Mouse (Mus musculus): ENCODE results near the gene Prkar1a.

- TF ChIP-seq CTCF (IDR thresholded peaks at IDR 0.05; ENCODE audit: control insufficient read depth, insufficient read depth, low read length) (no peak), POLR2A (IDR thresholded peaks at IDR 0.05; ENCODE audit: borderline replicate concordance, control insufficient read depth, low read depth, low read length) (no peak)
Observed at GRCm38 (mm10) chr11:109635871-109636395, 13.3 kb upstream of the Prkar1a start.

All from bone marrow, adult 2 months (tissue).